Mouse (Mus musculus): ENCODE measurements around the gene Eif2ak3. TPM values are rescaled to one million over a fixed set of nuclear protein-coding genes. Genes with fewer than 3 reads are reported as not detected.

The Eif2ak3 gene
- polyA plus RNA-seq, 1 experiment from 2014 or later, result 15.9 TPM

DNA sequence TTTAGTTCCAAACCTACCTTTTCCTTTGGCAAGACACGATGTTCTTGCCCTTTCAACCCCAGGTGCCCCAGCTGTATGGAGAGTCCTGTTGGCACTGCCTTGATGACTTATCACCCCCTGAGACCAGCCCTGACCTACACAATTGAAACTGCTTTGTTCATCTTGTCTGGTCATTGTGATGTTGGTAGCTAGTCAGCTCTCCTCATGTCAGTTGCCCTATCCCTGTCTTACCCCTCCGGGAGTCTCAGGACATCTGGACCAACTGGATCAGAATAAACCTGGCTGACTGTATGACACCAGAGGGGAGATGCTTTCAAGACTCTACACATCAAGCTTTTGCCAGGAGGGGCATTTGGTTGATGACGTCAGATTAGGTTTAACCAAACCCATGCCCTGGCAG lies 74.5 kb downstream of the Eif2ak3 start, which contains the start of gene Tex37:
Gene Tex37 (minus strand): TSS at position 101 of the 400 bp plus-strand sequence.
- no peak for ATAC-seq (replicated peaks)
- WGBS, result 86% methylated on average over 3 of the region's 3 CpGs
- Histone ChIP-seq H3K36me3 (no peaks in the 10 kb centered on the region), H3K27ac (replicated peaks) (no peak within 1 kb of the TSS), H3K27me3 (no peaks in the 10 kb centered on the region), H3K4me2 (replicated peaks) (no peak within 1 kb of the TSS), H3K9ac (replicated peaks) (no peak within 1 kb of the TSS), H3K4me1 (peaks cover 9% of the 10 kb centered on the region), H3K4me3 (no peak within 1 kb of the TSS), H3K9me3 (no peaks in the 10 kb centered on the region)

DNA sequence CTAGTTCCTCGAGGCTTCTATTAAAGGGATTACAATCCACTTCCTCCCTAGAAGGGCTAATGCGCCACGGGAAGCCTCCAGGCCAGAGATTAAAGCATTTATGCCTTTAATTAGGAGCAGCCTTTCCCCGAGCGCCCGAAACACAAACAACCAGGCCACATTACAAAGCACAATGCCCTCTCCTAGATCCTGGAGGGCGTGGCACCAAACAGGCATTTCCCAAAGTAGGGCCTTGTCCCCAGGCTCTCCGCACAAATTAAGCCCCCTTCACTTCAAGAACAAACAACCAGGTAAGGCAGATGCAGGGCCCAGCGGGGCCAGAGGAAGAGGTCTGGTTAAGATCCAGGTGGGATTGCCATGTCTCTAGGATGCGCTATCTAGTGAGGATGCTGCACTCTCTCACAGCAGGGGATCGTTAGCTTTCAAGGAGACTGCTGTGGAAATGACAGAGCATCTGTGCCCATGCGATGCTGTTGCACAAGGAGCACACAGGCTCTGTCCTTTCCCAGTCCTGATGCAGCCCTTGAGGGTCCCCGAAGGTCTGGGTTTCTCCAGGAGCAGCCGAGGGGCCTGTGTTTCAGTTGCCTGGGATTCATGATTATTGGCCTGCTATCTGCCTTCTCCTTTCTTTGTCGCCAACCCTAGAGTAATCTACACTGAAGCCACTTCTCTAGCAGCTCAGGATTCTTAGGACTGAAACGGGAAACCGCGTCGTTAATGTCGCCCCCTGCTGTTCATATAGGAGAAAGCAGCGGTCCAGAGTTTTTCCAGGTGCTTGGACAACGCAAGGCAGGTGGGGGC lies 77.2 kb downstream of the Eif2ak3 start:
- H3K27ac ChIP-seq (replicated peaks), result 0 out of 2 replicates have a peak overlapping the region, but pooled peaks have one; percentile 46
- ATAC-seq (replicated peaks), result peak; percentile 79
- peak overlapping the region; percentile 19 for H3K4me3 ChIP-seq
- H3K4me2 ChIP-seq (replicated peaks), result peak overlapping the region; percentile 43
- WGBS, result 3% methylated on average over 22 of the region's 22 CpGs
- H3K9ac ChIP-seq (replicated peaks), result peak overlapping the region; percentile 32
- H3K27me3 ChIP-seq, result no peaks in the 10 kb centered on the region
- H3K36me3 ChIP-seq, result no peaks in the 10 kb centered on the region
- peaks cover 9% of the 10 kb centered on the region for H3K4me1 ChIP-seq
- no peaks in the 10 kb centered on the region for H3K9me3 ChIP-seq

DNA sequence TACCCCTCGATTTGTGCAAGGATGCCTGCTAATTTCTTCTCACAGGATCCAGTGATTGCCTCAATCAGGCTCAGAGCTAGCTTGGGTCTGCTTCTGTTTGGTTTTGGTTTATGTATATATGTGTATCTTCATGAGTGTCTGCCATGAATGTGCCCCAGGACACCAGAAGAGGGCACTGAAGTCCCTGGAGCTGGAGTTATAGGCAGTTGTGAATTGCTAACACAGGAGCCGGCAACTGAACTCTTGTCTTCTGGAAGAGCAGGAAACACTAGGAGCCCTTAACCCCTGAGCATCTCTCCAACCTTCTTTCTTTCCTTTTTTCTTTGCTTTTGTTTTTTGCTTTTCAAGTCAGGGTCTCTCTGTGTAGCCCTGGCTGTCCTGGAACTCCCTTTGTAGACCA lies 87.5 kb downstream of the Eif2ak3 start:
- no peaks in the 10 kb centered on the region for H3K9me3 ChIP-seq
- 93% methylated on average over 2 of the region's 2 CpGs for WGBS
- no peak overlapping the region for H3K9ac ChIP-seq (replicated peaks)
- H3K4me2 ChIP-seq (replicated peaks), result no peak overlapping the region
- H3K27me3 ChIP-seq, result no peaks in the 10 kb centered on the region
- H3K27ac ChIP-seq (replicated peaks), result no peak overlapping the region
- ATAC-seq (replicated peaks), result no peak
- H3K36me3 ChIP-seq, result no peaks in the 10 kb centered on the region
- no peak overlapping the region for H3K4me3 ChIP-seq
- H3K4me1 ChIP-seq, result 0 out of 2 replicates have a peak, but pooled peaks cover 2% of the 10 kb centered on the region

DNA sequence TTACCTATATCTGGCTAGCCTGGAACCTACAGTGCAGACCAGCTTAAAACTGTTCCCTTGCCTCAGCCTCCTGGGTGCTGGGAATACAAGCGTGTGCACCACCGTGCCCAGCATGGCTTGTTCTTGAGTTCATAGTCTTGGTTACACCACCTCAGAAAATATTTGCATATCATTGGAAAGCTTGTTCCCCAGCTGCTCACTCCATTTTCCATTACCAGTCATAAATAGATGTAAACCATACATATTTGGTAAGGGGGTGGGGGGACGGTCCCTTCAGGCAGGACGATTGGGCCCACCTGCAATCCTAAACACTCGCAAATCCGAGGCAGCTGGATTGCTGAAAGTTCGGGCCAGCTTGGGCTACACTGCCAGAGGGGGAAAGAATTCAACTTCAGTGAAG lies 109.0 kb downstream of the Eif2ak3 start:
- ATAC-seq (replicated peaks), result no peak
- Histone ChIP-seq H3K36me3 (no peaks in the 10 kb centered on the region), H3K27ac (replicated peaks) (no peak overlapping the region), H3K4me2 (replicated peaks) (no peak overlapping the region), H3K9me3 (no peaks in the 10 kb centered on the region), H3K4me1 (peaks cover 12% of the 10 kb centered on the region), H3K27me3 (peaks cover 48% of the 10 kb centered on the region), H3K9ac (replicated peaks) (no peak overlapping the region), H3K4me3 (no peak overlapping the region)
- WGBS, result 79% methylated on average over 7 of the region's 7 CpGs

DNA sequence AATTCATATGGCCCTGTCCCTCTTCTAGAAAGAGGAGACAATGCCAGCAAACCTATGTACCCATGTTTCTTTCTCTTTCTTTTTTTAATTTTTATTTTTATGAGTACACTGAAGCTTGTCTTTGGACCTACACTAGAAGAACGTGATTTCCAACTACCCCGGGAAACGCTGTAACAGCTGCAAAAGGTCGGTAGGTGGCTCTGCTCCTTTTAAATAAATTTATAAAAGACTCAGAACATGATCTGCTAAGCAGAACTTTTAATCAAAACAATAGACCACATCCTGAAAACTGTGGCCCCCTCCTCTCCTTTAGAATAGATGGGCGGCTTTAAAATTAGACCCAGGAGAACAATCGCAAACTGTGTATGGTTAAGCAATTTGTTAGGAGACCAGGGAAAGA lies 109.7 kb downstream of the Eif2ak3 start:
- H3K27ac ChIP-seq (replicated peaks), result no peak overlapping the region
- no peak overlapping the region for H3K4me3 ChIP-seq
- H3K4me1 ChIP-seq, result peaks cover 12% of the 10 kb centered on the region
- H3K4me2 ChIP-seq (replicated peaks), result no peak overlapping the region
- no peaks in the 10 kb centered on the region for H3K36me3 ChIP-seq
- WGBS, result 3% methylated on average over 6 of the region's 6 CpGs
- no peak for ATAC-seq (replicated peaks)
- no peak overlapping the region for H3K9ac ChIP-seq (replicated peaks)
- peaks cover 55% of the 10 kb centered on the region for H3K27me3 ChIP-seq
- no peaks in the 10 kb centered on the region for H3K9me3 ChIP-seq

Other genes with a start within 250 kb of the Eif2ak3 start
- gene Rpia, start 52.3 kb upstream of the Eif2ak3 start, polyA plus RNA-seq (2015; fragmentation: Nextera tagmentation; extraction: Ambion mirVana), result 3.4 and 3.6 TPM in 2 replicates
- gene Tex37, start 74.4 kb downstream of the Eif2ak3 start, polyA plus RNA-seq (2015; fragmentation: Nextera tagmentation; extraction: Ambion mirVana), result not detected in 2 replicates
- gene Foxi3, start 112.0 kb downstream of the Eif2ak3 start, polyA plus RNA-seq (2015; fragmentation: Nextera tagmentation; extraction: Ambion mirVana), result not detected in 2 replicates